Mouse (Mus musculus): ENCODE measurements at regions not wholly inside any gene's neighbourhood (a gene's known extent, or its start where the extent isn't known, plus 50 kb on each side); places are given as distances from the start of the nearest gene placed in this dataset.

DNA sequence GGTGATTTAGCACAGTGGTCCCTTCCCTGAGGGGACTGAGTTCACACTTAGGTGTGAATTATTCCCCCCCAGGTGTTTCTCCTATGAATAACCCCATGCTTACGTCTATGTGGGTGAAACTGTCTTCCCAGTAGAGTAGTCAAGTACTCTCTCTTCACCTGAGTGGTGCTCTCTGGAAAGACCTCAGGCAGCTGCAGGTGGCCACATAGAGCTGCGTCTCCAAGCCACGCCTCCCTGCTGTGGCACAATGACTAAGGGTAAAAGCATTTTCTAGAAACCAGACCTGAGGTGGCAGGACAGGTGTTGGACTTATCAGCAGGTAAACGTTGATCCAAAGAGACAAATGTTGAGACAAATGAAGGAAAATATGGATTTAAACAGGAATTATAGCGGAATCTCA is 588.3 kb upstream of the Gm19410 start:
- intact Hi-C loops (cut with DNase I): no loop called here
- Histone ChIP-seq H3K4me3 (no peak overlapping the region), H3K27ac (no peak overlapping the region)
- no peak for TF ChIP-seq CTCF (IDR thresholded peaks at IDR 0.05)
- DNase-seq: no peak

DNA sequence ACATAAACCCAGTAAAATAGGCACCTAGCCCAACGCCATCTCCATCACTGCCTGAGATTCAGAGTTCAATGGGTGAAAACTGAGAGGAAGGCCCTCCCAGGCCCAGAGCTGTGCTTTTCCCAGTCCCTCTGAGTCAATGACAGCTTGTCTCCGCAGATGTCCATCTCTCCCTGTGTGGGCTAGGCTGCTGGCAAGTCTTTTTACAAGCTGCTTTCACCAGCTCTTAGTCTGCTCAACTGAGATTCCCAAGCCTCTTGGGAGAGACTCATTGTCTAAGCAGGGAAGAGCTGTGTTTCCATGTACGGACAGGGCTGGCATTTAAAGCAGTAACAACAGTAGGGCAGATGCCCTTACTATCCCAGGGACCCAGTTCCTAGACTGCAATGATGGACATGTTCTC is 585.5 kb upstream of the Gm19410 start:
- intact Hi-C loops (cut with DNase I): no loop called here
- Histone ChIP-seq H3K4me3 (no peak overlapping the region), H3K27ac (no peak overlapping the region)
- no peak for DNase-seq
- no peak for TF ChIP-seq CTCF (IDR thresholded peaks at IDR 0.05)

DNA sequence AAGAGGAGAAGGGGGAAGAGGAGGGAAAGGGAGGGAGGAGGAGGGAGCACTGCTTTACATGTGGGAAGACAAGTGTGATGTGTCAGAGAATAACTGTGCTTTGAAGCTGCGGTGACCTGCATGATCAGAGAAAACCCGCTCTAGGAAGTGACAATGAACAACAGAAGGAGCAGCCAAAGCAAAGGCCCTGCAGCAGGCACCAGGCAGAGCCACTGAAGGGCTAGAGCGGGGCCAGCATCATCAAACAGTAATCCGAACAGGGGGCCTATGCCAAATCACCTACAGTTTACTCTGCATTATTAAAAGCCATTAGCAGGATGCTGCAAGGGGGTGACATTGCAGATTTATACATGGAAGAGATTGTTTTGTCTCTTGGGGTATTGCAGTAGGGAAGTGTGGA is 583.4 kb upstream of the Gm19410 start:
- DNase-seq: no peak
- TF ChIP-seq CTCF (IDR thresholded peaks at IDR 0.05): no peak
- intact Hi-C loops (cut with DNase I): no loop called here
- Histone ChIP-seq H3K27ac (no peak overlapping the region), H3K4me3 (no peak overlapping the region)

DNA sequence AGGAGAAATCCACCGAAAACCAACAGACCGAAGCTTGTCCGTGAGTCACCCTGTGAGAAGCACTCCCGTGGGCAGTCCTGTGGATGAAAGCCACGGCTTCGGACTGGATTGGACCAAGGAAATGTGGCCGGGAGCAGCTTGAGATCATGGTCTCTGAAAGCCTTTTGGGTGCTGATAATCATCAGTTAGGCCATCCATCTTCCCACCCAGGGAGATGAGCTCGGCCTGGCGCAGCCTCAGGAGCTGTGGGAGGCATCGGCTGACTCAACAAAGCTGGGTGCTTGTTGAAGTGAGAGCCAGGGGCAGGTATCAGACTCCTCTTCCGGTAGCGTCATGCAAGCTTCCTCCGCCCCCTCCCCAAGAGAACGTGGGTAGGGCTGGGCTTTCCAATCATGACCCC is 582.2 kb upstream of the Gm19410 start:
- DNase-seq: no peak
- Histone ChIP-seq H3K4me3 (no peak overlapping the region), H3K27ac (no peak overlapping the region)
- no peak for TF ChIP-seq CTCF (IDR thresholded peaks at IDR 0.05)
- intact Hi-C loops (cut with DNase I): no loop called here

DNA sequence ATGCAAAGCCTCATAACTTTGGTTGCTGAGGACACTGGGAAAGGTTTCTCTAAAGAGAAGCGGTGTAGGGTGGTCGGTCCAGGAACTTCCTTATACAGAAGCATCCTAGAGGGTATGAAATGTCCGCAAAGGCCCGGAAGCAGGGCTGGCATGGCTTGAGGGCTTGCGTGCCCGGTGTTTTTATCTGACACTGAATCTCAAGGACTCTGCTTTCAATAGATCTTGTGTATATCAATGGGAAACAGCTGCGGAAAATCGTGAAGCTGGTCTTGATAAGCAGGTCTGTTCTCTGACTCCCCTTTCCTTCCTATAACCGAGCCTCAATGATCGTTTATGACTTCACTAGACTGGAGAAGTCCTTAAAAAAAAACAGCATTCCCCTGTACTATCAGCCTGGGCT is 580.4 kb upstream of the Gm19410 start:
- no peak for TF ChIP-seq CTCF (IDR thresholded peaks at IDR 0.05)
- intact Hi-C loops (cut with DNase I): no loop called here
- no peak overlapping the region for H3K4me3 ChIP-seq
- H3K27ac ChIP-seq: no peak overlapping the region
- DNase-seq: no peak

DNA sequence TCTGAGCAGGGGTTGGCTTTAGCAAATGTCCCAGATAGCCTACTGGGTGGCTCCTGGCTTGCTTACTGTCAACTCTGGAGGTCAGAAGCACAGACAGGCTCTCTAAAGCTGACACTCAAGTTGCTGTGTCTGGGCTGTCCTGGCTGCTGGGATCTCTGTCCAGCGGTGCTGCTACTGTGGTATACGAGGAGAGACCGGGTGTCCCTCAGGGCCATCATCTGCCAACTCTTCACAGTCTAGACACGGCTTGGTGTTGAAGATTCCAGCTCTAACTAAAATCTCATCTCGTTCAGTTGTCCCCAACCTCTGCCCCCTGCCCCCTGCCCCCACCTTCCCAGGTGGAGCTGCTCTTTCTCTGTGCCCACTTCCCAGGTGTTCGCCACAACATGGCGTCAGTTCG is 577.1 kb upstream of the Gm19410 start:
- H3K27ac ChIP-seq: no peak overlapping the region
- H3K4me3 ChIP-seq: no peak overlapping the region
- DNase-seq: no peak
- intact Hi-C loops (cut with DNase I): no loop called here
- no peak for TF ChIP-seq CTCF (IDR thresholded peaks at IDR 0.05)

DNA sequence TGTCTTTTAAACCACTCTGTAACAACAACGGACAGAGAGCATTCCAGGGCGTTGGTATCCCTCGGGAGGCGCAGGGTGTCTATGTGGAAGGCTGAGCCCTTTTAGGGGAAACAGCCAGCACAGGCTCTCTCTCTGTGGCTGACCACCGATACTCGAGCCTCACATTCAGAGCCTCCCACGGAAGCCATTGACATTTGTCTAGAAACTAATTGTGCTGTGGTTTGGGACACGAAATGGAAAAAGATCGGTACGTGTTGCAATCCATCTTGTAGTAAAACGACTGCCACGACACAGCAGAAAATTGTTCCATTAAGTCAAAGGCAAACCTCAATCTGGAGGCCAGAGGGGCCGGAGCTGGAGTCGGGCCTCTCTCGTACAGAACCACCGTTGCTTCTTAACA is 575.9 kb upstream of the Gm19410 start:
- no peak for DNase-seq
- intact Hi-C loops (cut with DNase I): loop anchor here (10.0 kb wide), 1 partner anchor 275 kb away; no protein-coding TSS in a partner anchor
- H3K4me3 ChIP-seq: no peak overlapping the region
- H3K27ac ChIP-seq: no peak overlapping the region
- no peak for TF ChIP-seq CTCF (IDR thresholded peaks at IDR 0.05)

DNA sequence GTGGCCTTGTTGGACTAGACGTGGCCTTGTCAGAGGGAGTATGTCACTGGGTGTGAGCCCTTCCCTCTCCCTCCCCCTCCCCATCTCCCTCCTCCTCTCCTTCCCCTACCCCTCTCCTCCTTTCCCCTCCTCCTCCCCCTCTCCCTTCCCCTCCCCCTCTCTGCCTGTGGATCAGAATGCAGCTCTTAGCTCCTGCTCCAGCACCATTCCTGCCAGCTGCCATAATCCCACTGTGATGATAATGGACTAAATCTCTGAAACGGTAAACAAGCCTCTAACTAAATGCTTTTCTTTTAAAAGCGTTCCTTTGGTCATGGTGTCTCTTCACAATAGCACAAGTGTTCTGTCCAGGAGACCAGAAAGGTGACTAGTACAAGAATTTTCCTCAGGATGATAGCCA is 573.1 kb upstream of the Gm19410 start:
- H3K4me3 ChIP-seq: no peak overlapping the region
- intact Hi-C loops (cut with DNase I): loop anchor here (10.0 kb wide), 1 partner anchor 272 kb away; no protein-coding TSS in a partner anchor
- no peak for TF ChIP-seq CTCF (IDR thresholded peaks at IDR 0.05)
- DNase-seq: no peak
- no peak overlapping the region for H3K27ac ChIP-seq

DNA sequence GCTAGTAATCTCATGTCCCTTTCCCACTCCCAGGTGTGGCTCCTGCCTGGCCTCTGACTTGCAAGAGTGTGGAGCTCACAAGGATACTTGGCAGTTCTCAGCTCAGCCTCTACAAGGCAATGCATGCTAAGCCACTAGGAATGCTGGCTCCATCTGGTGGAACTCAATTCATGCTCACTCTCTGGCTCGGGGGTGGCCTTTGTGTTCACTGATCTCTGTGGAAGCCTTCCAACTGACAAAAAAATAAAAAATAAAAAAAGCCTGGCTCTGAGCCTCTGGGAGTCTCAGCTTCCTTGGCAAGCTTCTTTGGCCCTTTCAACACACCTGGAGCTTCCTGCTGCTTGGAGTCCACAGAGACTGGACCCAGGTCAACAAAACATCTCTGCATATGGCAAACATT is 571.8 kb upstream of the Gm19410 start:
- H3K27ac ChIP-seq: no peak overlapping the region
- TF ChIP-seq CTCF (IDR thresholded peaks at IDR 0.05): peak; percentile 6; the same call in 1 of the 2 replicates
- DNase-seq: no peak
- intact Hi-C loops (cut with DNase I): loop anchor here (10.0 kb wide), 1 partner anchor 271 kb away; no protein-coding TSS in a partner anchor
- no peak overlapping the region for H3K4me3 ChIP-seq

DNA sequence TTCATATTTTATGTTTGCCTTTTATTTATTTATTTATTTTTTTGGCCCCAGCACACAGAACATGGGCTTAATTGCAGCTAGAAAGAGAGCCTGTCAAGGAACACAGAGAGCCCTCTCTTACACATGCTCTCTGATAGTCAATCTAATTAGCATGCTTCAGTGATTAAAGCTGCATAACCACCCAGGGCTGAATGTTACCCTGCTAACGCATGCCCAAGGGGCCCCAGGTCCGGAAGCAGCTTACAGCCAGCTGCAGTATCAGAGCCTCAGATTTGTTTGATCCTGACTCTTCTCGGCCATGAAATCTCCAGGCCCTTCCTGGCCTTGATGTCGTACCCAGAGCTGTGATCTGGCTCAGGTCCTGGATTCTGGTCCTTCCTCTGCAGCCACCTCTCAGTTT is 569.4 kb upstream of the Gm19410 start:
- H3K27ac ChIP-seq: no peak overlapping the region
- intact Hi-C loops (cut with DNase I): loop anchor here (10.0 kb wide), 1 partner anchor 269 kb away; no protein-coding TSS in a partner anchor
- DNase-seq: no peak
- H3K4me3 ChIP-seq: no peak overlapping the region
- TF ChIP-seq CTCF (IDR thresholded peaks at IDR 0.05): no peak

DNA sequence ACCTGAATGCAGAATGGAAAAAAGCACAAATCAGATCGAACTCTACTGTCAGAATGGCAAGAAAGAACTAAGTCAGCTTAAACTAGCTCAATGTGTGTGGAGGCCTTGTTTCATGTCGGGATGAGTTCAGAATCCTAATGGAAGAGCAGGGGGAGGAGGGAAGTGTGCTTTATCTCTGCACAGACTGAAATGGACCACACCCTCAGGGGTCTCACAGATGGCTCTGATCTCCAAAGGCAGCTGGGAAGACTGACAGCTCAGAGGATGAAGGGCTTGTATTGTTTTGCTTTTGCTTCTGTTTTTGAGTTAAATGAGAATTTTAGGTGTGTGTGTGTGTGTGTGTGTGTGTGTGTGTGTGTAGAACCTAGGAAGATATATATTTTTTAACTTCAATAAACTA is 566.8 kb upstream of the Gm19410 start:
- intact Hi-C loops (cut with DNase I): loop anchor here (10.0 kb wide), 1 partner anchor 266 kb away; no protein-coding TSS in a partner anchor
- Histone ChIP-seq H3K4me3 (no peak overlapping the region), H3K27ac (no peak overlapping the region)
- no peak for TF ChIP-seq CTCF (IDR thresholded peaks at IDR 0.05)
- no peak for DNase-seq

DNA sequence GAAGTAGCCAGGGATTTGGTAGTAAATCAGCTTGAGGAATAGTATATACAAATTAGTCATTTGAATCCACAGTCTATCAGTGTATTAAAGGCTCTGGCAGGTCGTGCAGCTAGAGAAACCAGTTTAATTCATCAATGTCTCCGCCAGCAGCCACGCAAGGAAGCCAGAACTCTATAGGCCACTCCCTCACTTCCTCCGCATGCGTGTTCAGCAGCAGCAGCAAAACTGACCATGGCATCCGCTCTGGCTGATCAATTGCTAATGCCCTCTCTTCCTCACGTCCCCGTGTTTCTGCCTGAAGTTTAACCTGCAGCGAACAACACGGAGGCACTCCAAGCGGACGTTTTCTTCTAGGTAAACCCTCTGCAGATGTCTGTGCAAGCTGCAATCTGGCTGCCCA is 564.2 kb upstream of the Gm19410 start:
- TF ChIP-seq CTCF (IDR thresholded peaks at IDR 0.05): no peak
- intact Hi-C loops (cut with DNase I): no loop called here
- DNase-seq: no peak
- Histone ChIP-seq H3K27ac (no peak overlapping the region), H3K4me3 (no peak overlapping the region)

DNA sequence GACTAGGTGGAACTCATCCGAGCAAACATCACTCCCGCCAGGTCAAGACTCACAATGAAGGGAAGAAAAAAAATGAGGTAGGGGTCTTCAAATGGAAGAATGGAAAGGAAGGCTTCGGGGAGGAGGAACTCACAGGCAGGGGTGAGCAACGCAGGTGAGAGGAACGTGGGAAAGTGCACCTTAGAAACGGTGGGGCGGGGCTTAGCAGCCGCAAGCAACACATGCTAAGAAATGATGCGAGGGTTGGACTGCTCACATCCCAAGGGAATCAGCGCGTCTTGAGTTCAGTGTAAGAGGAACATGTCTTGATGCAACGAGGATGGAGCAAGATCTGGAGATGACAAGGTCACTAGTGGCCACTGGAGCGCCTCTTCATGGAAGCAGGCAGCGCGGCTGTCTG is 560.6 kb upstream of the Gm19410 start:
- Histone ChIP-seq H3K27ac (no peak overlapping the region), H3K4me3 (0 out of 2 replicates have a peak overlapping the region, but pooled peaks have one; percentile 40)
- no peak for TF ChIP-seq CTCF (IDR thresholded peaks at IDR 0.05)
- intact Hi-C loops (cut with DNase I): no loop called here
- no peak for DNase-seq

DNA sequence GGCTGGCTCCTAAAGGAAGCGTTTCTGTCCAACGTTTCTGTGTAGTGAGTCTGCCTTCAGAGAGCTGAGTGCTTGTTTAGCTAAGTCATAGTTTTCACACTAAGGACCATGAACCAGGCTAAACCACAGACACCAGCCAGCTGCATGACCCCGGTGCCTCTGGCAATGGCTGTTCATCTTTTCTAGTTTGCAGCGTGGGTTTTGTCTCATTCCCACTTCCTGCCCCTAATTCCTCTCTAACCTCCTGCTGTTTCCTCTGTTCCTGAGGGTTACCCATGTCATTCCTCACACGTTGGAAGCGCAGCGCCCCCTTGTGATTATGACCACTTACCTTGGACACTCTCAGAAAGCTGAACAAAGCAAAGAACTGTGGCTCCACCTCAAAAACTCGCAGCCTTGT is 560.1 kb upstream of the Gm19410 start:
- intact Hi-C loops (cut with DNase I): no loop called here
- peak; percentile 57 for TF ChIP-seq CTCF (IDR thresholded peaks at IDR 0.05)
- peak; percentile 55 for DNase-seq
- Histone ChIP-seq H3K27ac (peak overlapping the region; percentile 84), H3K4me3 (peak overlapping the region; percentile 40)
